Mouse (Mus musculus): ENCODE data around the gene Capzb.
A peak's percentile ranks its signal among the peaks of the same experiment; 100 is the strongest.

Gene Capzb

DNA sequence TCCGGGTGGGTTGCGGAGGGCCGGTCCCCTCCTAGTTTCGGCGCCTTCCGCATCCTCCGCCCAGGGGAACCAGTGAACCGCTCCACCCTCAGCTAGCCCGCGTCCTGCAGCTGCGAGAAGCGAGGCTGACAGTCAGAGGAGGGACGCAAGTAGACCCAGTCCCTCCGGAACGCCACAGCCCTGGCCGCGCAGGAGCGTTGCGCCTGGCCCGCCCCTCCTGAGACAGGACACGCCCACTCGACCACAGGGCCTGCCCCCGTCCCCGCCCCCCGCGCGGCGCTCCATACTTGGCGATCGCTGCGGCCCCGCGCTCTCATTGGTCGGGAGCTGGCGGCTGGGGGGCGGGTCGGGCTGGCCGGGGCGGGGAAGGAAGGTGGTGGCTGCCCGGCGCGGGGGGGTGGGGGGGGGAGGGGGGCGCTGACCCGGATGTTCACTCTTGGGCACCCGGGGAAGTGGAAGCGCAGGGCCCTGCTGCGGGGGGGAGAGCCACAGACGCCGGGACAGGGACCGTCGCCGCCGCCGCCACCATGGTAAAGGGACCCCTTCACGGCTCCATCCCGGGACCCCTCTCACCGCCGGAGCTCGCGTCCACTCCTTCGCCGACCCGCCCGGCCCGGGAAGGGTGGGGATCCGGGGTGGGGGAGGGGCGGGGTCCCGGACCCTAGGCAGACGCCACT, at the start of gene Capzb:
Capzb (plus strand) TSS at position 401 of the 677 bp plus-strand sequence.
- DNase-seq (ENCODE audit: low read depth) = peak; percentile 89

- no peak for DNase-seq (ENCODE audit: low read depth)
Measured at GRCm38 (mm10) chr4:139142985-139143384, 49.7 kb upstream of the Capzb start.

DNA sequence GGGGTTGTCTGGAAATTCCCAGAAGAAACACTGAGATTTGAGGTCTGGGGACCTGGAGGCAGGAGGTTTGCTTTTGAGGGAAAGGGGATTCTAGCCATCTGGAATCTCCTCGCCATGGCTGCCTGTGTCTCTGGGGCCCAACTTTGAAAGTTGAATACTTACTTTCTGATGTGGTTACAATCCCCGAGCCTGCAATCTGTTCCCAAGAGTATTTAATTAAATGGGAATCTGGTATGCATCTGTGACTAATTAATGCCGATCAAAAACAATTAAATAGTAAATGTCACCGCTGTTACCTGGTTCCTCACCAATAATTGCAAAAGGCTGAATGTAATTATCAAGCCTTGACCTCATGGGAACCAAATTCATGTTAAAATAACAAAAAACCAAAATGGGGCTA, 48.1 kb upstream of the Capzb start:
- DNase-seq (ENCODE audit: low read depth) = no peak

GRCm38 (mm10) chr4:139145156-139145555, 47.5 kb upstream of the Capzb start:
- peak; percentile 38 for DNase-seq (ENCODE audit: low read depth)

- DNase-seq (ENCODE audit: low read depth) = no peak
Measured at GRCm38 (mm10) chr4:139146760-139147159, 45.9 kb upstream of the Capzb start.

- no peak for DNase-seq (ENCODE audit: low read depth)
Measured at GRCm38 (mm10) chr4:139151370-139151769, 41.3 kb upstream of the Capzb start.

- DNase-seq (ENCODE audit: low read depth) = no peak
Measured at GRCm38 (mm10) chr4:139154576-139155307, 38.0 kb upstream of the Capzb start.

DNA sequence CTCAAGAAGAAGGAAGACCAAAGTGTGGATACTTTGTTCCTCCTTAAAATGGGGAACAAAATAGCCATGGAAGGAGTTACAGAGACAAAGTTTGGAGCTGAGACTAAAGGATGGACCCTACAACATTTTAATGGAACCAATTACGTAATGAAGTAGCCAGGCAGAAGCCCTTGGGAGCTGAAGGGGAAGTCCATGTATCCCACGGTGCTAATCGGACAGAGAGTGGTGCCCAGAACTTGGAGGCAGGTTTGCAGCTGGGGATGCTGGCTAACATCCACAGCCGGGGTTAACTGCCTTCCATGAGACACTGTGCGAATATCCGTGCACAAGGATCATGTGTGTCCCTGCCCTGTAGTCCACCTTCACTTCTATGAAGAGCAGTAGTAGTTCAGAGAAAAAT, 36.2 kb upstream of the Capzb start:
- no peak for DNase-seq (ENCODE audit: low read depth)

- DNase-seq (ENCODE audit: low read depth) = no peak
Measured at GRCm38 (mm10) chr4:139158350-139158749, 34.3 kb upstream of the Capzb start.

GRCm38 (mm10) chr4:139161076-139161475, 31.6 kb upstream of the Capzb start:
- no peak for DNase-seq (ENCODE audit: low read depth)

GRCm38 (mm10) chr4:139164082-139164481, 28.6 kb upstream of the Capzb start:
- no peak for DNase-seq (ENCODE audit: low read depth)

- DNase-seq (ENCODE audit: low read depth) = no peak
Measured at GRCm38 (mm10) chr4:139165259-139165658, 27.4 kb upstream of the Capzb start.

DNA sequence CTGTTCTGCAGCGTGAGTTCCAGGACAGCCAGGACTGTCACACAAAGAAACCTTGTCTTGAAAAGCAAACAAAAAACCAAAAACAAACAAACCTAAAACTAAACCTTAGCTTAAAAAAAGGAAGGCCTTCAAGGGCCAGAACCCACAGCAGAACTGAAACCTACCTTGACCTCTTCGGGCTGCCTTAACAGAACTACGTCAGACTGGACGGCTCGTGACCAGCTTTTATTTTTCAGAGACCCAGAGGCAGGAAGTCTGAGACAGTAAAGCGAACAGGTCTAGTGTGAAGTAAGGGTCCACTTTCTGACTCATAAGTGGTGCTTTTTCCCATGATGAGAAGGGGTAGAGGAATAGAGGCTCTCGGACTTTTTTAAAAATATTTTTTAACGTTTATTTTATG, 26.5 kb upstream of the Capzb start:
- no peak for DNase-seq (ENCODE audit: low read depth)

- DNase-seq (ENCODE audit: low read depth) = no peak
Measured at GRCm38 (mm10) chr4:139167107-139167506, 25.6 kb upstream of the Capzb start.

GRCm38 (mm10) chr4:139168985-139169747, 23.5 kb upstream of the Capzb start:
- no peak for DNase-seq (ENCODE audit: low read depth)

GRCm38 (mm10) chr4:139169748-139170279, 22.9 kb upstream of the Capzb start:
- no peak for DNase-seq (ENCODE audit: low read depth)

GRCm38 (mm10) chr4:139175061-139175971, 17.4 kb upstream of the Capzb start:
- DNase-seq (ENCODE audit: low read depth) = no peak

DNA sequence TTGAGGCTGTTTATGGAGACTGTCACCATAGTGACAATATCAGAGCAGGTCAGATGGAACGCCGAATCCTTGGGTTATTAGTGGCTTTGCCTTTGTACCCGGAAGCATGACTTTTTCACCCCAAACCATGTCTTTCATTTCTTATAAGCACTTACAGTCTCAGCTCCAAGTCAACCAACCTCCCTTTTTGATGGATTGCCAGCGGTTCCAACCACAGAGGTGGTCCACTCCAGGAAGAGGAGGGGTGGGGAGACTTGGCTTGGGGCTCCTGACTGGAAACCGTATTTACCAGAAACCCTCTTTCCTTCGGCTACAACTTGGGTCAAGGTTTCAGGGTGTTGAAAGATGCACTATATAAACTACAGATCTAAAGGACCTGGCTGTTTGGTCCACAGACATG, 16.7 kb upstream of the Capzb start:
- DNase-seq (ENCODE audit: low read depth) = no peak

DNA sequence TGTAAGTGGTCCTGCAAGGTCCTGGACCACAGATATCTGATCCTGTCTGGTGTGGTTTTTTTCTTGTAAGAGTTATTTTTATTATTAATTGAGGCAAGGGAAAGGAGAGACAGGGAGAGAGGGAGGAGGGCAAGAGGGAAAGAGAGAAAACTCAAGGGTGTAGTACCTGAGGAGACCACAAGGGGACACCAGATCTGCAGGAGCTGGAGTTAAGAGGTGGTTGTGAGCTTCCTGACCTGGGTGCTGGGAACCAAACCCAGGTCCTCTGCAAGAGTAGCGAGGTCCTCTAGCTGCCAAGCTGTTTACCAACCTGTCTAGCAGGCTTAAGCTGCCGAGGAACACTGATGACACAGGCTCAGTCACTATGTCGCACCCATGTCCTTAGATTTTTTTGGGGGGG, 14.8 kb upstream of the Capzb start:
- DNase-seq (ENCODE audit: low read depth) = no peak

- DNase-seq (ENCODE audit: low read depth) = no peak
Measured at GRCm38 (mm10) chr4:139178377-139178776, 14.3 kb upstream of the Capzb start.

DNA sequence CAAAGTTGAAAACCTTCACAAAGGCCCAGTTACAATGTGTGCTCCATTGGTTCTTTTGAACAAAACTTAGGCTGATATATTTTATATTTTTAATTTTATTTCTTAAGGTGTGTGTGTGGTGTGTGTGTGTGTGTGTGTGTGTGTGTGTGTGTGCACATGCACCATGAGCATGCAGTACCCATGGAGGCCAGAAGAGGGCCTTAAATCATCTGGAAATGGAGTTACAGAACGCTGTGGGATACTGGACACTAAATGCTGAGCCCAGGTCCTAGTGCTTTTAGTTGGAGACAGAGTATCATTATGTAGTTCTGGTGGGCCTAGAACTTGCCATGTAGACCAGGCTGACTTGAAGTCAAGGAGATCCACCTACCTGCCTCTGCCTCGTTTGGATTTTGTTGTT, 13.5 kb upstream of the Capzb start:
- DNase-seq (ENCODE audit: low read depth) = no peak
